Mouse (Mus musculus): ENCODE data around the gene Inpp5e.

DNA sequence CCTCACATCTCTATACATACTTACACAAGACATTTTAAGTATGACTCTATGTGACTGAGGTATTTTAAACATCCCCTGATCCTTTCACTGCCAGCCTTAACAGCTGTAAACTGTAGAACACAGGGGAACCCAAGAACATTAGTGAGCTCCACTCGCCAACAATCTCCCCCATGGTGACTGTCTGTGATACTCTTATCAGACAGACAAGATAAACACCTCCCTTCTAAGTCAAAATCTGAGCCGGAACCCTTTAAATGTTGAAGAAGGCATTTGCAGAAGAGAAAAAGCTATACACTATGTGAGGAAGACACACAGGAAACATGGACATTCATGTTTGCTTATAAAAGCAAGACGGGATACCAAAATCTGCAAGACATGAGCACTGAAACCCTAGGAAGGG lies 34.9 kb upstream of the Inpp5e start:
- TF ChIP-seq CTCF (IDR thresholded peaks at IDR 0.05; ENCODE audit: low read depth, low read length) (no peak), POLR2AphosphoS5 (IDR thresholded peaks at IDR 0.05; ENCODE audit: insufficient replicate concordance, low read depth, low read length) (no peak)
